Mouse (Mus musculus) G1E (cell line): ENCODE results near the gene Cpeb1. TPM values are rescaled to one million over a fixed set of nuclear protein-coding genes. Genes with fewer than 3 reads are reported as not detected.

ENCODE experiments used
- ATAC-seq: 2 replicates; pipeline ENCODE4 v1.8.0; 2016; ENCODE audit warnings: mild to moderate bottlenecking; ENCODE audit not compliant: insufficient number of reproducible peaks, poor library complexity, low FRiP score, severe bottlenecking; ENCODE audit errors: extremely low read depth
- DNase-seq: peaks from one replicate; pipeline ENCODE4 v3.0.0; 2012; ENCODE audit warnings: low spot score
- H3K27me3 ChIP-seq: 2 replicates; pipeline ENCODE4 v1.6.1; 2012; ENCODE audit warnings: mild to moderate bottlenecking, low read length, inconsistent platforms; ENCODE audit not compliant: insufficient read depth
- H3K36me3 ChIP-seq: replicated peaks from 2 replicates; pipeline ENCODE3; 2012; ENCODE audit warnings: mild to moderate bottlenecking, inconsistent platforms
- H3K4me1 ChIP-seq: 2 replicates; pipeline ENCODE4 v1.6.1; 2012; ENCODE audit warnings: low read depth, low read length, inconsistent platforms, mixed read lengths; ENCODE audit not compliant: insufficient read depth
- H3K4me3 ChIP-seq: 2 replicates; pipeline ENCODE4 v1.5.1; 2012; ENCODE audit warnings: low read depth, mild to moderate bottlenecking, inconsistent platforms, low read length, moderate library complexity, mixed read lengths
- H3K9me3 ChIP-seq: replicated peaks from 2 replicates; pipeline ENCODE4 v1.6.1; 2012; ENCODE audit warnings: inconsistent platforms
- CTCF ChIP-seq: IDR thresholded peaks from 2 replicates; pipeline ENCODE4 v1.5.1; 2012; ENCODE audit warnings: low read depth, low read length, inconsistent platforms, mixed read lengths
- GATA1 ChIP-seq: IDR thresholded peaks from 2 replicates; pipeline ENCODE4 v1.6.1; 2012; ENCODE audit warnings: borderline replicate concordance, low read length, inconsistent platforms, mixed read lengths
- GATA2 ChIP-seq: IDR thresholded peaks from 2 replicates; pipeline ENCODE4 v1.6.1; 2012; ENCODE audit warnings: low read depth, low read length, inconsistent platforms, borderline replicate concordance
- POLR2AphosphoS5 ChIP-seq: IDR thresholded peaks from 2 replicates; pipeline ENCODE4 v1.6.1; 2012; ENCODE audit warnings: low read depth, low read length, inconsistent platforms; ENCODE audit not compliant: insufficient replicate concordance
- TAL1 ChIP-seq: conservative IDR thresholded peaks from 2 replicates; pipeline ENCODE4 v1.6.1; 2012; ENCODE audit warnings: low read depth, low read length, inconsistent platforms, mixed read lengths
- polyA plus RNA-seq: library from polyadenylated mRNA; stranded (reverse); fragments of >175 nt; gene quantifications from 2 replicates; pipeline ENCODE4 v1.2.3, GENCODE M21; 2012
- total RNA-seq, 2 experiments: library from RNA; stranded (forward) in 1 of 2; stranded (reverse) in 1 of 2; fragments of 200-1000 nt in 1 of 2; fragments of >200 nt in 1 of 2; fragmentation: Nextera tagmentation in 1 of 2; gene quantifications; 2 replicates each; pipeline ENCODE4 v1.2.3; 2014 to 2017

Cpeb1 gene
- total and polyA plus RNA-seq, 3 experiments, result 0.22 TPM; not detected in 2

DNA sequence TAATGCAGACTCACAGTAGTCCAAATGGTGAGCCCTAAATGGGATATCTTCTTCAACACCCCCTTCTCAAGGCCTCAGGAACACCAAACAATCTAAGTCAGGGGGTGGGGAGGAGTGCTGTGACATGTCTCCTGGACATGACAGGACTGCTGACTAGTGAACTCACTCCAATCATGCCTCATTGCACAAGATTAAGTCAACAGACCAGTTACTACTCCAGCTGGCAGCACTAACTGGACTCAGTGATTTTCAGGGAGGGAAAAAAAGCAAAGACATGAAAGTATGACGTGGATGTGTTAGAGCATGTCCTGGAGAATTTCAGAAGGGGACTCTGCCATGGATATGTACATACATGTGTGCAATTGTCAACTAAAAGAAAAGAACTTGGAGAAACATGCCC lies 75.9 kb downstream of the Cpeb1 start:
- H3K4me3 ChIP-seq, result no peak overlapping the region
- no peaks in the 10 kb centered on the region for H3K4me1 ChIP-seq
- no peak for DNase-seq
- H3K27me3 ChIP-seq, result peaks cover 16% of the 10 kb centered on the region
- no peak for TF ChIP-seq GATA2
- no peak for TF ChIP-seq GATA1
- no peak for TF ChIP-seq CTCF
- TF ChIP-seq TAL1, result no peak
- TF ChIP-seq POLR2AphosphoS5, result no peak
- no peaks in the 10 kb centered on the region for H3K9me3 ChIP-seq
- no peaks in the 10 kb centered on the region for H3K36me3 ChIP-seq
- ATAC-seq, result no peak

DNA sequence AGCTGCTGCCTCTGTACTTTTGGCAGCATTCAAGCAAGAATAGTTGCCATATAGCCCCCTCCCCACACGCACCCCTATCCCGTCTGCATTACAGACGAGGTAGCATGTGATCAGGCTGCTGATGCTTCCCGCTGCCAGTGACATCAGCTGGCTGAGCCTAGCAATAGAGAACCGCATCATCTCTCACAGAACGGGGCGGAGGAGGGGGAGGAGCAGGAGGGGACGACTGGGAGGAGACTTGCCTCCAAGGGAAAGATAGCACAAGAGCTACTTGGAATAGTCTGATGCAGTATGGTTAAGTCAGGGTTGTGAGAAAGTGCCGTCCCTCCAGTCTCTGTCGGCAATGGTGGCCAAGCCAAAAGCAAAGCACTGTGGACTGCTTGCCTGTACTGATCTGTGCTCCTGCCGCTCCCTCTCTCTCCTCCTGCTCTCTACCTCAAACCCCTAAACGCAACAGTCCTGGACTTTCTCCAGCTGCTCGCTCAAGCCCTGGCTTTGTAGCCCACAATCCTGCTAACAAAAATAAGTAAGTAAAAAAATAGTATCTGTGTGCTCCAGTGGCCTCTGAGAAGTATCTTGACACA lies 82.8 kb downstream of the Cpeb1 start:
- no peak for DNase-seq
- Histone ChIP-seq H3K4me1 (no peaks in the 10 kb centered on the region), H3K4me3 (no peak overlapping the region), H3K27me3 (peaks cover 17% of the 10 kb centered on the region), H3K36me3 (no peaks in the 10 kb centered on the region), H3K9me3 (no peaks in the 10 kb centered on the region)
- TF ChIP-seq POLR2AphosphoS5, result no peak
- no peak for TF ChIP-seq CTCF
- TF ChIP-seq TAL1, result no peak
- TF ChIP-seq GATA2, result no peak
- no peak for TF ChIP-seq GATA1
- ATAC-seq, result no peak

DNA sequence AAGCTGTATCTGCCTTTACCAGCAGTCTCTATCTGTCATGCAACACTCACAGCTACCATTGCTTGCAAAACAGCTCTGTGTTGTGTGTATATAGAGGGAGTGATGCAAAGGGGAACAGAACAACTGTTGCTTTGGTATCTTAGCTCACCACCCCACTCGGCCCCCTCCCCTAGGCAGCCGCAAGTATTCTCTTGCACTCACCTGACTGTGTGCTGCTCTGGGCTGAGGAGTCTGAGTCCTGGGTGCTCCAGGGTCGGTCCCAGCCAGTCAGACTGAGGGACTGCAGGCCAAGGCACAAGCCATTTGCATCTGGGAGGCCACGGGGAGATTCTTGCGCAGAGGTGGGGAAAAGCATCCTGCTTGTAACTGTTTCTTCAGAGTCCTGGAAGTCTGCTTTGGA lies 83.5 kb downstream of the Cpeb1 start:
- no peaks in the 10 kb centered on the region for H3K9me3 ChIP-seq
- DNase-seq (no peak), ATAC-seq (no peak)
- H3K27me3 ChIP-seq, result peaks cover 17% of the 10 kb centered on the region
- no peaks in the 10 kb centered on the region for H3K36me3 ChIP-seq
- TF ChIP-seq GATA1, result no peak
- TF ChIP-seq GATA2, result no peak
- TF ChIP-seq POLR2AphosphoS5, result no peak
- no peak for TF ChIP-seq TAL1
- no peak for TF ChIP-seq CTCF
- H3K4me1 ChIP-seq, result no peaks in the 10 kb centered on the region
- H3K4me3 ChIP-seq, result no peak overlapping the region

- TF ChIP-seq TAL1 (no peak), POLR2AphosphoS5 (no peak), GATA2 (no peak), CTCF (no peak), GATA1 (no peak)
- H3K4me1 ChIP-seq, result no peaks in the 10 kb centered on the region
- DNase-seq (no peak), ATAC-seq (no peak)
- no peak overlapping the region for H3K4me3 ChIP-seq
- peaks cover 15% of the 10 kb centered on the region for H3K27me3 ChIP-seq
- H3K36me3 ChIP-seq, result no peaks in the 10 kb centered on the region
- no peaks in the 10 kb centered on the region for H3K9me3 ChIP-seq
Measured at GRCm38 (mm10) chr7:81369724-81370123, 85.5 kb downstream of the Cpeb1 start.

GRCm38 (mm10) chr7:81367946-81368345 lies 87.3 kb downstream of the Cpeb1 start:
- Histone ChIP-seq H3K4me1 (no peaks in the 10 kb centered on the region), H3K4me3 (no peak overlapping the region), H3K36me3 (no peaks in the 10 kb centered on the region), H3K27me3 (peaks cover 15% of the 10 kb centered on the region), H3K9me3 (no peaks in the 10 kb centered on the region)
- ATAC-seq (no peak), DNase-seq (no peak)
- no peak for TF ChIP-seq GATA1
- no peak for TF ChIP-seq GATA2
- no peak for TF ChIP-seq TAL1
- no peak for TF ChIP-seq POLR2AphosphoS5
- no peak for TF ChIP-seq CTCF

DNA sequence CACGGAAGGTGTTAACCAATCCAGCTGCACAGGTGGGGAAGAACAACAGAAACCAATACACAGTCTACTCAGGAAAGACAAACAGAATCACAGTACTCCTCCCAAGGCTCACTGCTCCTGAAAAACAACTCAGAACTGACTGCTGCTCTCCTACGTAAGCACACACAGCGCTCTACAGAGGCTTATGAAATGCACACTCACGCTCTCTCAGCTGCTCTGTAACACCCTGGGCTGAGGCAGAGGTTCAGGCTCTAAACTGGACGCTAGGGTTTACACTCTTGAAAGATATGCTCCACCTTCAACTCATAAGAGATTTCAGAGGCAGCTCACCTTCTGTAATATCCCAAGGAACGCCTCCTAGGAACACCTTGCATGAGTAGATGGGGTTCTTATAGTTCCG lies 98.3 kb downstream of the Cpeb1 start:
- ATAC-seq (no peak), DNase-seq (no peak)
- Histone ChIP-seq H3K4me3 (no peak overlapping the region), H3K4me1 (no peaks in the 10 kb centered on the region), H3K9me3 (no peaks in the 10 kb centered on the region), H3K36me3 (no peaks in the 10 kb centered on the region), H3K27me3 (peaks cover 48% of the 10 kb centered on the region)
- TF ChIP-seq CTCF, result no peak

DNA sequence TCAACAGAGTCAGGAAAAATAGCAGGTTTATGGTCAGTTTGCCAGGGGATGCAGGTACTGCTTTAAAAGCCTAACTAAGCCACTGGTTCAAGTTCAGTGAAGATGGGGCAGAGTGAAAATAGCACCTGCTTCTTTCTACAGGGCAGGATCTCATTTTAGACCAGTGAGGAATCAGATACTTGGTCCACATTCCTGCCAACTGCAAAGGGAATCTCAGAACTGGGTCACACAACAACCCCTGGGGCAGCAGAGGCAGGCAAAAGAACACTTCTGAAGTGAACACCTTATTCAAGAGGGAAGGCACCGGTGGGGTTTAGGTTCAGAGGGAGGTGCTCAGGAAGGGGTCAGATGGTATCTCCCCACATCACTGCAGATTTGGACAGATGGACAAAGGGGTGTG lies 98.9 kb downstream of the Cpeb1 start:
- no peaks in the 10 kb centered on the region for H3K36me3 ChIP-seq
- H3K4me3 ChIP-seq, result no peak overlapping the region
- no peaks in the 10 kb centered on the region for H3K9me3 ChIP-seq
- TF ChIP-seq CTCF (no peak), GATA1 (no peak), GATA2 (no peak)
- DNase-seq (no peak), ATAC-seq (no peak)
- no peaks in the 10 kb centered on the region for H3K4me1 ChIP-seq
- H3K27me3 ChIP-seq, result peaks cover 51% of the 10 kb centered on the region
